Mouse (Mus musculus): ENCODE measurements at regions not wholly inside any gene's neighbourhood (a gene's known extent, or its start where the extent isn't known, plus 50 kb on each side); places are given as distances from the start of the nearest gene placed in this dataset.

- ATAC-seq (ENCODE audit: low FRiP score, low TSS enrichment) = no peak
- Histone ChIP-seq H3K4me3 (ENCODE audit: low read length) (no peak overlapping the region), H3K27ac (ENCODE audit: low read length) (no peak overlapping the region), H3K9me3 (ENCODE audit: low read length) (no peaks in the 10 kb centered on the region), H3K9ac (replicated peaks; ENCODE audit: low read length) (no peak overlapping the region), H3K4me1 (ENCODE audit: insufficient read depth, low read length) (no peaks in the 10 kb centered on the region), H3K27me3 (ENCODE audit: insufficient read depth, low read length) (no peaks in the 10 kb centered on the region), H3K4me2 (replicated peaks; ENCODE audit: low read depth, low read length) (no peak overlapping the region), H3K36me3 (ENCODE audit: insufficient read depth, low read length) (no peaks in the 10 kb centered on the region)
- 84% methylated on average over 5 of the region's 5 CpGs for WGBS
Observed at GRCm38 (mm10) chr13:110923936-110924335, 330.9 kb upstream of the Actbl2 start.

DNA sequence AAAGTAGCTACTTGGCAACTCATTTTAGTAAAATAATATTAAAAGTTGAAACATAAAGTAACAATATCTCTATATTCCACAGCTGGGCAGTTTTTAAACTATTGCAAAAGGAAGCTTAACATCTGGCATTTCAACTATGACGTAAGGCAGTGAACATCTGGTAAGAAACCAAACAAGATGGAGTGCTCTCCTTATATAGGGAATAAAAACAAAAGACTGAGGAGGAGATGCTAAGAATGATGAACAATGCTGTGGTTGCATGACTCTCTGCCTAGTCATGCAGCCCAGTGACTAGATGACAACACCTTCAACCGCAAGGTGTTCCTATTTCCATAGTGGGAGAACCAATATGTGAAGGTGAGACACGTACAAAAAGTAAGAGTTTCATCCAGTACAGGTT lies 329.9 kb upstream of the Actbl2 start:
- Histone ChIP-seq H3K4me1 (ENCODE audit: insufficient read depth, low read length) (no peaks in the 10 kb centered on the region), H3K27me3 (ENCODE audit: insufficient read depth, low read length) (no peaks in the 10 kb centered on the region), H3K36me3 (ENCODE audit: insufficient read depth, low read length) (no peaks in the 10 kb centered on the region), H3K4me3 (ENCODE audit: low read length) (no peak overlapping the region), H3K4me2 (replicated peaks; ENCODE audit: low read depth, low read length) (no peak overlapping the region), H3K9me3 (ENCODE audit: low read length) (no peaks in the 10 kb centered on the region), H3K9ac (replicated peaks; ENCODE audit: low read length) (no peak overlapping the region), H3K27ac (ENCODE audit: low read length) (no peak overlapping the region)
- WGBS = 84% methylated on average over 3 of the region's 3 CpGs
- ATAC-seq (ENCODE audit: low FRiP score, low TSS enrichment) = no peak

DNA sequence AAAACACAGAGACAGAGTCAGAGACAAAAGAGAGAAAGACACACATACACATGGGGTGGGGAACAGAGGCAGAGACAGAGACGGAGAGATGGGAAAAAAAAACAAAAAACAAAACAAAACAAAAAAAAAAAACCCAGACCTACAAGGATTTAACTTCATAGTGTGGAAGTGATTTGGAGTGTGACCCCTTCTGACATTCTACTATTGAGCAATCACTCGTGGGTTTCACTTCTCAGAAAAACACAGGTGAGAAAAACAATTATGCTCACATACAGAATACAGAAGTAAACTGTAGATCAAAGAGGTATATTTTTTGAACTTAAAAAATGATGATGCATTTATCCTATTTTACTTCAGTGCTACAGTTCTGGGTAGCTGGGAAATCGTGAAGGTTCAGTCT lies 326.7 kb upstream of the Actbl2 start:
- ATAC-seq (ENCODE audit: low FRiP score, low TSS enrichment) = no peak
- Histone ChIP-seq H3K4me2 (replicated peaks; ENCODE audit: low read depth, low read length) (no peak overlapping the region), H3K27ac (ENCODE audit: low read length) (no peak overlapping the region), H3K36me3 (ENCODE audit: insufficient read depth, low read length) (no peaks in the 10 kb centered on the region), H3K4me3 (ENCODE audit: low read length) (no peak overlapping the region), H3K9me3 (ENCODE audit: low read length) (no peaks in the 10 kb centered on the region), H3K9ac (replicated peaks; ENCODE audit: low read length) (no peak overlapping the region), H3K27me3 (ENCODE audit: insufficient read depth, low read length) (no peaks in the 10 kb centered on the region), H3K4me1 (ENCODE audit: insufficient read depth, low read length) (no peaks in the 10 kb centered on the region)
- 73% methylated on average over 3 of the region's 3 CpGs for WGBS

DNA sequence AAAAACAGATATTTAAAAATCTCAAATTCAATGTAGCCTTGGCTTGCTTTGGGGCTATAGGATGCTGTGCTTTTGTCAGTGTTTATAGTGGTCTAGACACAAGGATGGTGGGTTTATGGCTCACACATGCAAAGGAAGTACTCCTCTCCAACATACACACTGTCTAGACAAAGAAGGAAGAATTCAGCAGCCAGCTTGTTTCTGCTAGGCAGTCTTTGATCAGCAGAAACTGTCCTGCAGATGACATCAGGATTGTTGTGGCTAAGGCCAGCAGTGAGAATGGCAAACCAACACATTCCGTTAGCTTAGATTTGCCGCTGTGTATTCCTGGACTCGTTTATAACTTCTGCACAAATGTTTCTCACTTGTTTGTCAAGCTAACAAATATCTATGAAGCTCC lies 325.9 kb upstream of the Actbl2 start:
- no peak for ATAC-seq (ENCODE audit: low FRiP score, low TSS enrichment)
- no peak overlapping the region for H3K27ac ChIP-seq (ENCODE audit: low read length)
- no peak overlapping the region for H3K9ac ChIP-seq (replicated peaks; ENCODE audit: low read length)
- no peaks in the 10 kb centered on the region for H3K4me1 ChIP-seq (ENCODE audit: insufficient read depth, low read length)
- no peaks in the 10 kb centered on the region for H3K9me3 ChIP-seq (ENCODE audit: low read length)
- 84% methylated on average over 3 of the region's 3 CpGs for WGBS
- no peaks in the 10 kb centered on the region for H3K36me3 ChIP-seq (ENCODE audit: insufficient read depth, low read length)
- H3K27me3 ChIP-seq (ENCODE audit: insufficient read depth, low read length) = no peaks in the 10 kb centered on the region
- no peak overlapping the region for H3K4me2 ChIP-seq (replicated peaks; ENCODE audit: low read depth, low read length)
- no peak overlapping the region for H3K4me3 ChIP-seq (ENCODE audit: low read length)

- H3K27me3 ChIP-seq (ENCODE audit: insufficient read depth, low read length) = no peaks in the 10 kb centered on the region
- no peaks in the 10 kb centered on the region for H3K36me3 ChIP-seq (ENCODE audit: insufficient read depth, low read length)
- H3K27ac ChIP-seq (ENCODE audit: low read length) = no peak overlapping the region
- no peak overlapping the region for H3K9ac ChIP-seq (replicated peaks; ENCODE audit: low read length)
- no peak for ATAC-seq (ENCODE audit: low FRiP score, low TSS enrichment)
- H3K4me1 ChIP-seq (ENCODE audit: insufficient read depth, low read length) = no peaks in the 10 kb centered on the region
- H3K4me3 ChIP-seq (ENCODE audit: low read length) = no peak overlapping the region
- WGBS = 79% methylated on average over 1 of the region's 1 CpGs
- no peaks in the 10 kb centered on the region for H3K9me3 ChIP-seq (ENCODE audit: low read length)
- no peak overlapping the region for H3K4me2 ChIP-seq (replicated peaks; ENCODE audit: low read depth, low read length)
Observed at GRCm38 (mm10) chr13:110929579-110929978, 325.2 kb upstream of the Actbl2 start.

- Histone ChIP-seq H3K36me3 (ENCODE audit: insufficient read depth, low read length) (no peaks in the 10 kb centered on the region), H3K4me1 (ENCODE audit: insufficient read depth, low read length) (peaks cover 5% of the 10 kb centered on the region; the same call in 1 of the 2 replicates), H3K9me3 (ENCODE audit: low read length) (no peaks in the 10 kb centered on the region), H3K27me3 (ENCODE audit: insufficient read depth, low read length) (no peaks in the 10 kb centered on the region), H3K27ac (ENCODE audit: low read length) (no peak overlapping the region), H3K4me2 (replicated peaks; ENCODE audit: low read depth, low read length) (no peak overlapping the region), H3K4me3 (ENCODE audit: low read length) (no peak overlapping the region), H3K9ac (replicated peaks; ENCODE audit: low read length) (no peak overlapping the region)
- no peak for ATAC-seq (ENCODE audit: low FRiP score, low TSS enrichment)
- 68% methylated on average over 1 of the region's 1 CpGs for WGBS
Observed at GRCm38 (mm10) chr13:110941587-110941986, 313.2 kb upstream of the Actbl2 start.

DNA sequence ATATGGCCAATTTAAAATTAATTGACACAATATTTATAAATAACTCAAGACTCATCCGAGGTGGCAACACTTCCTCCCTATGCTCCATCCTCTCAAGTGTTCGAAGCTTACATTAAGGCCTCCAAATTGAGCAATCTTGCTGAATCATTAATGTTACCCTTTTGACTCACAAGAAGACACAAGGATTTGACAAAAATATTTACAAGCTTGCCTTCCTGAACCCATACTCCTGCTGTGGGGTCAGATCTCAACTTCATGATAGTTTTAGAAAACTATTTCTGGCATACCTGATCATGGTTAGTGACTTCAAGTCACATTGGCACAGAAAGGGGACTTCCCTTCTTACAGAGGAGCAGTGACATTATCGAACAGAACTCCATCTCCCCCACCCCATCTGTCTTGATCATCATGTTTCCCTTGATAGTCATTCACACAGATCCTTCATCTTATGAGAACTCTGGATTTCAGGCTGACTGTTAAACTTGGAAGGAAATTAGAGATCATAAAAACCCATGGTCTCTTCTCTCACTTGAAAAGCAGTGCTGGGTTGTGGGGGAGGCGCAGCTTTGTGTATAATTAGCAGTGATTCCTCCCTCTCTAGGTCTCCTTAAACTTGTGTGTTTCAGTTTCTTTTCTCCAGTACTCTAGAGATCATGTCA lies 311.7 kb upstream of the Actbl2 start:
- Histone ChIP-seq H3K27ac (ENCODE audit: low read length) (no peak overlapping the region), H3K4me3 (ENCODE audit: low read length) (no peak overlapping the region), H3K27me3 (ENCODE audit: insufficient read depth, low read length) (no peaks in the 10 kb centered on the region), H3K4me1 (ENCODE audit: insufficient read depth, low read length) (peaks cover 5% of the 10 kb centered on the region; the same call in 1 of the 2 replicates), H3K36me3 (ENCODE audit: insufficient read depth, low read length) (no peaks in the 10 kb centered on the region), H3K9me3 (ENCODE audit: low read length) (no peaks in the 10 kb centered on the region), H3K4me2 (replicated peaks; ENCODE audit: low read depth, low read length) (no peak overlapping the region), H3K9ac (replicated peaks; ENCODE audit: low read length) (no peak overlapping the region)
- no peak for ATAC-seq (ENCODE audit: low FRiP score, low TSS enrichment)
- 60% methylated on average over 4 of the region's 4 CpGs for WGBS

DNA sequence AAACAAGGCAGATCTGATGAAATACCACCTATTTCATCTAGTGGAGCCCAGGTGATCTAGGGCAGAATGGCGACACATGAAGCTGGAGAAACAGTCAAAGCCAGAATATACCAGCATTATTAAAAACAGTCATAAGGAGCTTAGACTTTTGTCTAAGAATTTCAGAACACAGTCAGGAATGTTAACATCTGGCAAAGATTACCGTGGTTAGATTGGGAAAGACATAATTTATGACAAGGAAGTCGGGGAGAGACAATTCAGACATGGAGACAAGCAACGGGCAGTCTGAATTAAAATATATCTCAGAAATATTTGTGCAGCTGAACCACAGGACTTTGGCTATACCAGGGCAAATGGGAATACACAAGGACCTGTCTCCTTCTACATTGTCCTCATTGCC lies 310.8 kb upstream of the Actbl2 start:
- WGBS = 46% methylated on average over 4 of the region's 4 CpGs
- Histone ChIP-seq H3K4me3 (ENCODE audit: low read length) (no peak overlapping the region), H3K4me1 (ENCODE audit: insufficient read depth, low read length) (peaks cover 5% of the 10 kb centered on the region; the same call in 1 of the 2 replicates), H3K27ac (ENCODE audit: low read length) (no peak overlapping the region), H3K4me2 (replicated peaks; ENCODE audit: low read depth, low read length) (no peak overlapping the region), H3K9me3 (ENCODE audit: low read length) (no peaks in the 10 kb centered on the region), H3K36me3 (ENCODE audit: insufficient read depth, low read length) (no peaks in the 10 kb centered on the region), H3K9ac (replicated peaks; ENCODE audit: low read length) (no peak overlapping the region), H3K27me3 (ENCODE audit: insufficient read depth, low read length) (no peaks in the 10 kb centered on the region)
- no peak for ATAC-seq (ENCODE audit: low FRiP score, low TSS enrichment)

DNA sequence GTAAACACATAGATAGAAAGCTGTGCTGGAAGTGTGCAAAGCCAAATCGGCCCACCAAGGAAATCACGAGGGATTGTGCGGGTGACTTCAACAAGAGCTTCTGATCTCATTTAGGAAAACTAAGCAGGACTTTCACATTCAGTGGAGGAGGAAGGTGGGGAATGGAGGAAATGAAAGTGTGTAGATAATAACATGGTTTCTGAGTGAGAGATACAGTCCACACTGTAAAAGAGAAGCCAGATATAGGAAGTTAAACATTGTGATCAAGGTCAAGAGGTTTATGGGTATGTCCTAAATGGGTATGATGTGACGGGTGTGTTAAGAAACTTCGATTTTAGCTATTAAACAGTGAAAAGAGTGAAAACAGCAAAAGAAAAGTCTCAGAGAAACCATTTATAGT lies 310.1 kb upstream of the Actbl2 start:
- 77% methylated on average over 5 of the region's 5 CpGs for WGBS
- no peak for ATAC-seq (ENCODE audit: low FRiP score, low TSS enrichment)
- H3K27ac ChIP-seq (ENCODE audit: low read length) = no peak overlapping the region

GRCm38 (mm10) chr13:110960212-110960611 lies 294.6 kb upstream of the Actbl2 start:
- Histone ChIP-seq H3K27me3 (ENCODE audit: insufficient read depth, low read length) (no peaks in the 10 kb centered on the region), H3K4me3 (ENCODE audit: low read length) (no peak overlapping the region), H3K27ac (ENCODE audit: low read length) (no peak overlapping the region), H3K9ac (replicated peaks; ENCODE audit: low read length) (no peak overlapping the region), H3K36me3 (ENCODE audit: insufficient read depth, low read length) (no peaks in the 10 kb centered on the region), H3K9me3 (ENCODE audit: low read length) (peaks cover 8% of the 10 kb centered on the region), H3K4me2 (replicated peaks; ENCODE audit: low read depth, low read length) (no peak overlapping the region), H3K4me1 (ENCODE audit: insufficient read depth, low read length) (no peaks in the 10 kb centered on the region)
- WGBS = 49% methylated on average over 5 of the region's 5 CpGs
- no peak for ATAC-seq (ENCODE audit: low FRiP score, low TSS enrichment)

More for the DNA sequence above, 310.1 kb upstream of the Actbl2 start:
- H3K9me3 ChIP-seq (ENCODE audit: low read length) = no peaks in the 10 kb centered on the region
- H3K4me3 ChIP-seq (ENCODE audit: low read length) = no peak overlapping the region
- H3K4me1 ChIP-seq (ENCODE audit: insufficient read depth, low read length) = peaks cover 5% of the 10 kb centered on the region; the same call in 1 of the 2 replicates
- no peak overlapping the region for H3K9ac ChIP-seq (replicated peaks; ENCODE audit: low read length)
- H3K36me3 ChIP-seq (ENCODE audit: insufficient read depth, low read length) = no peaks in the 10 kb centered on the region
- H3K4me2 ChIP-seq (replicated peaks; ENCODE audit: low read depth, low read length) = no peak overlapping the region
- H3K27me3 ChIP-seq (ENCODE audit: insufficient read depth, low read length) = no peaks in the 10 kb centered on the region
